Mouse (Mus musculus): ENCODE results near the gene Nckap5. TPM values are rescaled to one million over a fixed set of nuclear protein-coding genes. Genes with fewer than 3 reads are reported as not detected.

Nckap5 gene
- total and polyA plus RNA-seq, 2 experiments from 2014 or later = 6.6 to 10.2 TPM

DNA sequence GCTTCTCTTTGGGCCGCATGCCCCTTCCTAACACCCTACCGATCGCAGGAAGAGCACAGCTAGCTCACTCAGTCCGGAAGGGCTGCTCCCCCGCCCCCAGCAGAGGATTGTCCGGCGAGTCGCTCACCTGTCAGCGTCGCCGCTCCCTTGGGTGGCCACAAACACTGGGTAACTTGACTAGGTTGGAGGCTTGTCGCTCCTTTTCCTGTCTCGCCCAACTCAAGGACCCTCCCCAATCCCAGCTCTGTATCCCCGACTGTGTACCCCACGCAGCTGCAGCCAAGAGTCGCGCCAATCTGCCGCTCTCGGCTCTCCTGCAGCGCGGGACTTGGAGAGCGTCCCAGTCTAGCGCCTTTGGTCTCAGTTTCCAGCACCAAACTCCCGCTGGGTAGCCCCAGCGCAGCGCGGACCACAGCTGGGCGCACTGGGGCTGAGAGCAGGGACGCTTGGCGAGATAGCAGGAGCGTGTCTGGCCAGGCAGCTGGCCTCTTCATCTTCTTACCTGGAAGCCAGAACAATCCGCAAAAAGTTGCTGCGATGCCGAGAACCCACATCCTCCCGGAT lies 919.2 kb downstream of the Nckap5 start:
- H3K4me3 ChIP-seq (ENCODE audit: low read length) = peak overlapping the region; percentile 59
- H3K27me3 ChIP-seq (ENCODE audit: insufficient read depth, low read length) = no peaks in the 10 kb centered on the region; the same call in 1 of the 2 replicates
- peak overlapping the region; percentile 56 for H3K9ac ChIP-seq (replicated peaks; ENCODE audit: low read length)
- H3K36me3 ChIP-seq (ENCODE audit: insufficient read depth, low read length) = no peaks in the 10 kb centered on the region
- ATAC-seq (peak; percentile 73), DNase-seq (ENCODE audit: low spot score) (peak; percentile 58)
- H3K4me2 ChIP-seq (ENCODE audit: low read depth, low read length) = peak overlapping the region; percentile 99
- TF ChIP-seq CTCF (IDR thresholded peaks at IDR 0.05; ENCODE audit: low read depth) = no peak; the same call in 1 of the 2 replicates
- WGBS = under 1% methylated on average over 35 of the region's 35 CpGs
- no peaks in the 10 kb centered on the region for H3K9me3 ChIP-seq (ENCODE audit: low read length)
- 0 out of 2 replicates have a peak, but pooled peaks cover 5% of the 10 kb centered on the region for H3K4me1 ChIP-seq (ENCODE audit: insufficient read depth, low read length)
- H3K27ac ChIP-seq = peak overlapping the region; percentile 64

DNA sequence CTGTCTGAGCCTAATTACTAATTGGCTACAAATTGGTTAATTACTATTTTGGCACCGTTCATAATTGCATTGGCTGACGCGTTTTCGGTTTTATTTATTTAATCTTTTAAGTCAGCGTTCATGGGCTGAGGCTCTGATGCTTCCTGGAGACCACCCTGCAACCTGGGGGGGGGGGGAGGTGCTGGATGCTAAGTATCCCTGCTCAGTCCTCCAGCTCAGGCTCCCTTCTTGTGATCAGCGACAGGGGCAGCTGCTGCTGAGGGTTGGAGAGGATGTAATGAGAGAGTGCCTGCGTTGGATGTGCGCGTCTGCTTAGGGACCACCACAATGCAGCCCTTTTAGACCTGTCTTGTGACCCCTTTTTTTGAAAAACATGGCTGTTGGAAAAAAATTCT lies 919.7 kb downstream of the Nckap5 start:
- Histone ChIP-seq H3K4me1 (ENCODE audit: insufficient read depth, low read length) (0 out of 2 replicates have a peak, but pooled peaks cover 5% of the 10 kb centered on the region), H3K36me3 (ENCODE audit: insufficient read depth, low read length) (no peaks in the 10 kb centered on the region), H3K27me3 (ENCODE audit: insufficient read depth, low read length) (no peaks in the 10 kb centered on the region; the same call in 1 of the 2 replicates), H3K27ac (no peak overlapping the region), H3K9ac (replicated peaks; ENCODE audit: low read length) (peak overlapping the region; percentile 56; the same call in 1 of the 2 replicates), H3K4me2 (ENCODE audit: low read depth, low read length) (peak overlapping the region; percentile 99), H3K4me3 (ENCODE audit: low read length) (peak overlapping the region; percentile 59), H3K9me3 (ENCODE audit: low read length) (no peaks in the 10 kb centered on the region)
- DNase-seq (ENCODE audit: low spot score) (peak; percentile 27), ATAC-seq (peak; percentile 24; the same call in 1 of the 2 replicates)
- 1% methylated on average over 9 of the region's 9 CpGs for WGBS
- TF ChIP-seq CTCF (IDR thresholded peaks at IDR 0.05; ENCODE audit: low read depth) = no peak

DNA sequence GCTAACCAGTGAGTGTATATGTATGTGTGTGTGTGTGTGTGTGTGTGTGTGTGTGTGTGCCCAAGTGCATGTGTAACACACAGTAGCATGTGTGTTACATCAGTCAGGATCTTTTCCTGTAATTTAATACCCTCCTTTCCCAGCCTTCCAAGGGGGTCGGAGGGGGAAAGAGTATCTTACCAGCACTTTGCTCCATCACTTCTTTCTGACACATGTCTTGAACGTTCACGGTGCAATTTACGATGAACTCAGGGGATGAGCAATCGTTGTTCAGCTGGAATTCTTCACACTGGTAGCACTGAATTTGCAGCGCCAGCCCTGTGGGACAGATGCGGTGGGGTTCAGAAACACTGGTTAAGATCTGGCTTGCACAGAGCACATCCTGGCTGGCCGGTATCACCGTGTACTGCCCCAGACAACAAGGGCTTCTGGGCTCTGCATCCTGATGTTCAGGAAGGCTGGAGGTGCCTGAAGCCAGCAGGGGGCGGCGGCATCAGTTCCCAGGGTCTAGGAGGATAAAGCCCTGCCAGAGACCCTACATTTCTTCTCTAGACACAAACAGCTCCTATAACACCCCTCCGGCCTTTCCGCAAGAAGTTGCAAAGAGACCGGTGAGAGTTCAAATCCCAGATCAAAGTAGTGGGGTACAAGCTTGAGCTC lies 920.3 kb downstream of the Nckap5 start:
- Histone ChIP-seq H3K9ac (replicated peaks; ENCODE audit: low read length) (no peak overlapping the region; the same call in 1 of the 2 replicates), H3K27ac (no peak overlapping the region), H3K4me1 (ENCODE audit: insufficient read depth, low read length) (0 out of 2 replicates have a peak, but pooled peaks cover 5% of the 10 kb centered on the region), H3K27me3 (ENCODE audit: insufficient read depth, low read length) (no peaks in the 10 kb centered on the region; the same call in 1 of the 2 replicates), H3K9me3 (ENCODE audit: low read length) (no peaks in the 10 kb centered on the region), H3K4me3 (ENCODE audit: low read length) (peak overlapping the region; percentile 59), H3K4me2 (ENCODE audit: low read depth, low read length) (peak overlapping the region; percentile 99), H3K36me3 (ENCODE audit: insufficient read depth, low read length) (no peaks in the 10 kb centered on the region)
- TF ChIP-seq CTCF (IDR thresholded peaks at IDR 0.05; ENCODE audit: low read depth) = peak; percentile 64
- WGBS = 10% methylated on average over 14 of the region's 14 CpGs
- DNase-seq (ENCODE audit: low spot score) (peak; percentile 63), ATAC-seq (0 out of 2 replicates have a peak, but pooled peaks have one; percentile 22)

DNA sequence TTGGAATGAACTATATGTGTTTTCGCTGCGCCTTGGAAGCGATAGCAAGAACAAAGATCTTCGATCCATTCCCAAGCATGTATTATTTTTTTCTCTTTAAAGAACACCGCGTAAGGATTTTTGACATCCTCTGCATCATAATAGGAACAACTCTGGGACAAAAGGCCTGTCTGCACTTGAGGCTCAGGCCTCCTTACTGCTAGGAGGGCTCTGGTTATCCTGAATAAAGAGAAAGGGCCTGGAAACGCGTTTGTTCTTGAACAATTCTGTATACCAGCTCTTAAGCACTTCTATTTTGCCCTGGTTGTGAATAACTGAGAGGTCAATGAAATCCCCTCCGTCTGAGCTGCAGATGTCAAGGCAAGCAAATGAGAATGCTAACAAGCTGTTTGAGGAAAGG lies 937.4 kb downstream of the Nckap5 start:
- ATAC-seq = no peak
- Histone ChIP-seq H3K27me3 (ENCODE audit: insufficient read depth, low read length) (no peaks in the 10 kb centered on the region), H3K36me3 (ENCODE audit: insufficient read depth, low read length) (no peaks in the 10 kb centered on the region), H3K9ac (replicated peaks; ENCODE audit: low read length) (no peak overlapping the region), H3K4me1 (ENCODE audit: insufficient read depth, low read length) (no peaks in the 10 kb centered on the region), H3K4me3 (ENCODE audit: low read length) (no peak overlapping the region), H3K4me2 (ENCODE audit: low read depth, low read length) (no peak overlapping the region), H3K27ac (no peak overlapping the region), H3K9me3 (ENCODE audit: low read length) (no peaks in the 10 kb centered on the region)
- WGBS = 47% methylated on average over 9 of the region's 9 CpGs
- no peak for DNase-seq (ENCODE audit: low spot score)
- no peak for TF ChIP-seq CTCF (IDR thresholded peaks at IDR 0.05; ENCODE audit: low read depth)

DNA sequence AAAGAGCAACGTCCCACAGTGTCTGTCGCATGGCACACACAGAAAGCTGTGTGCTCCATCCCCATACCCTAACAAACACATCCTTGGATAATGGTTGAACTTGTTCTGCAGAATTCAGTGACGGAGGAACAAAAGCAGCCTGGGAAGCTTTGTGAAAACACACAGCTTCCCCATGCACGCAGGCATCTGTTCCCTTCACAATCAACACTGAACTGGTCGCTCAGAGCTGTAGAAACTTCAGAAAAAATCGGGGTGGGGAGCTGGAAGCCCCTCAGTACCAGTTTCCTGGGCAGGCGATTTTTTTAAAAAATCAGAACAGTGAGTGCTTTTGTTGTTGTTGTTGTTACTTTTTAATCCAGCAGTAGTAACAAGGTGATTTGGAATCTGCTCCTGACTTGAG lies 960.5 kb downstream of the Nckap5 start:
- no peaks in the 10 kb centered on the region for H3K27me3 ChIP-seq (ENCODE audit: insufficient read depth, low read length)
- no peak overlapping the region for H3K4me3 ChIP-seq (ENCODE audit: low read length)
- no peak for DNase-seq (ENCODE audit: low spot score)
- no peak overlapping the region for H3K4me2 ChIP-seq (ENCODE audit: low read depth, low read length)
- 22% methylated on average over 7 of the region's 7 CpGs for WGBS
- H3K4me1 ChIP-seq (ENCODE audit: insufficient read depth, low read length) = no peaks in the 10 kb centered on the region
- no peaks in the 10 kb centered on the region for H3K36me3 ChIP-seq (ENCODE audit: insufficient read depth, low read length)
- no peaks in the 10 kb centered on the region for H3K9me3 ChIP-seq (ENCODE audit: low read length)
- no peak overlapping the region for H3K9ac ChIP-seq (replicated peaks; ENCODE audit: low read length)
- TF ChIP-seq CTCF (IDR thresholded peaks at IDR 0.05; ENCODE audit: low read depth) = no peak
- ATAC-seq = no peak
- no peak overlapping the region for H3K27ac ChIP-seq

All from hindbrain, postnatal 0 days (tissue).